Mouse (Mus musculus) brown adipose tissue, adult 24 weeks (tissue): ENCODE measurements around the gene Wbp1l. TPM values are rescaled to one million over a fixed set of nuclear protein-coding genes. Genes with fewer than 3 reads are reported as not detected.

ENCODE experiments used
- H3K27ac ChIP-seq: fragments of 200-500 bp; replicated peaks from 2 replicates; pipeline ENCODE4 v1.5.1; 2012; ENCODE audit warnings: low read depth, mild to moderate bottlenecking, low read length
- H3K4me1 ChIP-seq: fragments of 200-500 bp; 2 replicates; pipeline ENCODE4 v1.6.1; 2012; ENCODE audit warnings: low read length, mixed read lengths; ENCODE audit not compliant: control insufficient read depth, insufficient read depth, insufficient read length
- H3K4me3 ChIP-seq: fragments of 200-500 bp; 2 replicates; pipeline ENCODE4 v1.5.1; 2012; ENCODE audit warnings: low read depth, mild to moderate bottlenecking, low read length, moderate library complexity; ENCODE audit not compliant: insufficient read depth
- polyA plus RNA-seq: library from polyadenylated mRNA; stranded (reverse); fragments of >200 nt; gene quantifications from 2 replicates; pipeline ENCODE4 v1.2.4, GENCODE M21; 2012; ENCODE audit not compliant: missing spikeins, insufficient read depth, insufficient read length

The Wbp1l gene
- polyA plus RNA-seq, 1 experiment: 24.4 TPM

GRCm38 (mm10) chr19:46573990-46574389 lies 24.9 kb upstream of the Wbp1l start:
- Histone ChIP-seq H3K4me3 (no peak overlapping the region), H3K27ac (no peak overlapping the region)

GRCm38 (mm10) chr19:46575196-46575595 lies 23.7 kb upstream of the Wbp1l start:
- Histone ChIP-seq H3K4me1 (no peaks in the 10 kb centered on the region; the same call in 1 of the 2 replicates), H3K4me3 (no peak overlapping the region), H3K27ac (no peak overlapping the region)

More at GRCm38 (mm10) chr19:46573990-46574389, 24.9 kb upstream of the Wbp1l start:
- no peaks in the 10 kb centered on the region; the same call in 1 of the 2 replicates for H3K4me1 ChIP-seq

GRCm38 (mm10) chr19:46587823-46588508 lies 10.9 kb upstream of the Wbp1l start:
- Histone ChIP-seq H3K27ac (no peak overlapping the region), H3K4me1 (no peaks in the 10 kb centered on the region), H3K4me3 (no peak overlapping the region)

- Histone ChIP-seq H3K27ac (no peak overlapping the region), H3K4me3 (no peak overlapping the region), H3K4me1 (no peaks in the 10 kb centered on the region)
Measured at GRCm38 (mm10) chr19:46591575-46591974, 7.3 kb upstream of the Wbp1l start.

- Histone ChIP-seq H3K27ac (no peak overlapping the region), H3K4me1 (no peaks in the 10 kb centered on the region), H3K4me3 (no peak overlapping the region)
Measured at GRCm38 (mm10) chr19:46592751-46593439, 6.0 kb upstream of the Wbp1l start.

- Histone ChIP-seq H3K27ac (no peak overlapping the region; the same call in 1 of the 2 replicates), H3K4me3 (no peak overlapping the region)
Measured at GRCm38 (mm10) chr19:46598187-46598586, 697 bp upstream of the Wbp1l start.

GRCm38 (mm10) chr19:46599375-46600256 lies 732 bp downstream of the Wbp1l start:
- peaks cover 14% of the 10 kb centered on the region for H3K4me1 ChIP-seq
- H3K27ac ChIP-seq: peak overlapping the region; percentile 19
- peak overlapping the region; percentile 76 for H3K4me3 ChIP-seq

More at GRCm38 (mm10) chr19:46598187-46598586, 697 bp upstream of the Wbp1l start:
- peaks cover 12% of the 10 kb centered on the region for H3K4me1 ChIP-seq

- Histone ChIP-seq H3K4me1 (peaks cover 14% of the 10 kb centered on the region), H3K4me3 (peak overlapping the region; percentile 76), H3K27ac (no peak overlapping the region)
Measured at GRCm38 (mm10) chr19:46600371-46600770, 1.5 kb downstream of the Wbp1l start.

- H3K27ac ChIP-seq: no peak overlapping the region
- H3K4me3 ChIP-seq: no peak overlapping the region
Measured at GRCm38 (mm10) chr19:46601491-46601890, 2.6 kb downstream of the Wbp1l start.

GRCm38 (mm10) chr19:46602406-46602805 lies 3.5 kb downstream of the Wbp1l start:
- H3K4me3 ChIP-seq: no peak overlapping the region
- peaks cover 14% of the 10 kb centered on the region for H3K4me1 ChIP-seq
- no peak overlapping the region for H3K27ac ChIP-seq

More at GRCm38 (mm10) chr19:46601491-46601890, 2.6 kb downstream of the Wbp1l start:
- peaks cover 14% of the 10 kb centered on the region for H3K4me1 ChIP-seq

- H3K4me1 ChIP-seq: peaks cover 8% of the 10 kb centered on the region
- no peak overlapping the region for H3K4me3 ChIP-seq
- H3K27ac ChIP-seq: no peak overlapping the region
Measured at GRCm38 (mm10) chr19:46606718-46607117, 7.8 kb downstream of the Wbp1l start.

- Histone ChIP-seq H3K27ac (no peak overlapping the region), H3K4me1 (peaks cover 8% of the 10 kb centered on the region), H3K4me3 (no peak overlapping the region)
Measured at GRCm38 (mm10) chr19:46607424-46607823, 8.5 kb downstream of the Wbp1l start.

GRCm38 (mm10) chr19:46608158-46608557 lies 9.3 kb downstream of the Wbp1l start:
- Histone ChIP-seq H3K4me1 (peaks cover 8% of the 10 kb centered on the region), H3K27ac (no peak overlapping the region), H3K4me3 (no peak overlapping the region)

- no peak overlapping the region for H3K4me3 ChIP-seq
- peaks cover 37% of the 10 kb centered on the region for H3K4me1 ChIP-seq
- H3K27ac ChIP-seq: no peak overlapping the region
Measured at GRCm38 (mm10) chr19:46616378-46616777, 17.5 kb downstream of the Wbp1l start.

- Histone ChIP-seq H3K4me1 (peaks cover 46% of the 10 kb centered on the region), H3K27ac (no peak overlapping the region), H3K4me3 (no peak overlapping the region)
Measured at GRCm38 (mm10) chr19:46617361-46617760, 18.5 kb downstream of the Wbp1l start.
